Mouse (Mus musculus): ENCODE measurements around the gene Tmem204.

DNA sequence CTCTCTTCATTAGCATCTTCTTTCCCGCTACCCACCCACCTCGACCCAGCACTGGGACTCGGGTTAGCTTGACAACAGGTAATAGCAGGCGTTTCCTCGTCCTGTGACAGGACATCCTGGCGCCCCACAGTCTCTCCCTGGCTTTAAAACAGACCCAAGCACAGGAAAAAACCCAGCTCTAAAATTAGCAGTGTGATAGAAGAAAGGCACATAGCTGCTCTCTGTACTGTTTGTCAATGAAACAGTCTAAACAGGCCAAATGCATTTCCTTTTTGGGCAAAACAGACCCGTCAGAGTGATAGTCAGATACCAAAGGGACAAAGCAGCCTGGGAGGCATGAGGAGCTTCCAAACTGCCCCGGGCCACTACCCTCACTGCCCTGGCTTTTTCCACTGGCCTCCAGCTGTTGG is 15.9 kb downstream of the Tmem204 start:
- TF ChIP-seq CTCF (IDR thresholded peaks at IDR 0.05; ENCODE audit: low read depth, low read length) (no peak), POLR2A (IDR thresholded peaks at IDR 0.05; ENCODE audit: insufficient read depth, low read length) (no peak), EP300 (IDR thresholded peaks at IDR 0.05; ENCODE audit: insufficient read depth, low read depth, low read length) (no peak)

Measured in ES-Bruce4 (cell line).